Mouse (Mus musculus): ENCODE measurements around the gene Fxyd3.

The Fxyd3 gene

GRCm38 (mm10) chr7:31098697-31099611 lies 22.4 kb upstream of the Fxyd3 start:
- DNase-seq (ENCODE audit: low spot score in 2 of 2), result no peak

DNA sequence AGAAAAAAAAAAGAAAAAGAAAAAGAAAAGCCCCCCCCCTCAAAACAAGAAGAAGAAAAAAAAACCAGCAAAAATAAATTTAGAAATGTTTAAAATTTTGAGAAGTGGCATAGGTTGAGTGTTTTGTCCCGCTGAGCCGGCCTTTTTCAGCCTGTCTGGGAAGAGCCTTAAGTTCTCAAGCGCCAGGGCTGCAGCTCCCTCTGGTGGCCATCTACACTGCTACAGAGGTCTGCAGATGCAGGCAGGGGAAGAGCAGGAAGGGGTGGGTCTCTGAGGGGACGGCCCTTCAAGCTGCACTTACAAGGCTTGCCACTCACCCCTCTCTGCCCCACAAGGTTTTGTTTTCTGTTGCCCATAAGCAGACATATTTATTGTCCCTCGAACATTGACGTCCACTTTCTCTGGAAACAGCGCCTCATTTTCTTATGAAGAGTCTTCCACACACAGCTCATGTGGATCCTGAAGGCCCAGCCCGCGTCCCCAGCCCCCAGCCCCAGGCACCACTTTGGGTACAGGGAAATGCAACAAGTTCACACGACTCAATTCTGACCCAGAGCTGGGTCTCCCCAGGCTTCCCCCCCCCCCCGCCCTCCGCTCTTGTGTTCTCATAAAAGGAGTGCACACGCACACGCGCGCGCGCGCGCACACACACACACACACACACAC lies 21.2 kb upstream of the Fxyd3 start:
- DNase-seq (ENCODE audit: low spot score in 2 of 2), result peak; percentile 88 to 91

GRCm38 (mm10) chr7:31096892-31097564 lies 20.5 kb upstream of the Fxyd3 start:
- no peak for DNase-seq (ENCODE audit: low spot score in 2 of 2)

DNA sequence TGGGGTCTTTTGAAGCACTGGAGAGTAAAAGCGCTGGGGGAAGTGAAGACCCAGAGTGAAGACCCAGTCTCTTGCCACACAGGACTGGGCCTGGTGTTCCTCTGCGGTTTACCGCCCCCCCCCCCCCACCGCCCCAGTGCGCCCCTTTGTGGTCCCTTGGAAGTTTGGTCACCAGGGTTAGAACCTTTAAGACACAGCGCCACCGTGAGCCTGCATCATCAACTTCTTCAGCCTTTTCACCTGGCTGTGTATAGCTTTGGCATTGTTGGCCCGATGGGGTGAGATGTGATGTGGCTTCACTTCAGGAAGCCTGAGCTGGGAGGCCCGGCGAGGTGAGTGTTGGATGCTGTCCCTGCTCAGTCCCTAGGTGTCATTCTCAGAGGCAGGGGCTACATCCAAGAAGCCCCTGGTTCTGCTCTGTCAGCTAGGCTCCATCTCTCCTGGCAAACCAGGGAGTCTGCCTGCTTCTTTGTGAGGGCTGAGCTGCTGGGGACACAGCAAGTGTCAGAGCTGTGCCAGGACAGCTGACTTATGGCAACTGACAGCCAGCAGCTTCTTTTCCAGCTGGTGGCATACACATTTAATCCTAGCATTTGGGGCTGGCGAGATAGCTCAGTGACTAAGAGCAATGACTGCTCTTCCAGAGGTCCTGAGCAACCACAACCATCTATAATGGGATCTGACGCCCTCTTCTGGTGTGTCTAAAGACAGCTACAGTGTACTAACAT lies 18.4 kb upstream of the Fxyd3 start:
- no peak for DNase-seq (ENCODE audit: low spot score in 2 of 2)

DNA sequence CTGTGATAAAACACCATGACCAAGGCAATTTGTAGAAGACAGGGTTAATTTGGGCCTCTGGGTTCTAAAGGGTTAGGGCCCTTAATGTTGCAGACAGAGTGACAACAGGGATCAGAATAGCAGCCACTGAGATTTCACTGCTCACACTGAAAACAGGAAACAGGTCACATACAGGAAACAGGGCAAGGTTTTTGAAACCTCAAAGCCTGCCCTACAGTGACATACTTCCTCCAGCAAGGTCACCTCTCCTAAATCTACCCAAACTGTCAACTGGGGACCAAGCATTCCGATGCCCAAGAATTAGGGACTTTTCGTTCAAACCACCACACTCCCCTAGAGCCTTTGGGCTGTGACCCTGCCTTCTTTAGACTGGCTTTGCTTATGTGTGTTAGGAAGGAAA lies 13.2 kb upstream of the Fxyd3 start:
- DNase-seq (ENCODE audit: low spot score in 2 of 2), result peak; percentile 66 to 74

DNA sequence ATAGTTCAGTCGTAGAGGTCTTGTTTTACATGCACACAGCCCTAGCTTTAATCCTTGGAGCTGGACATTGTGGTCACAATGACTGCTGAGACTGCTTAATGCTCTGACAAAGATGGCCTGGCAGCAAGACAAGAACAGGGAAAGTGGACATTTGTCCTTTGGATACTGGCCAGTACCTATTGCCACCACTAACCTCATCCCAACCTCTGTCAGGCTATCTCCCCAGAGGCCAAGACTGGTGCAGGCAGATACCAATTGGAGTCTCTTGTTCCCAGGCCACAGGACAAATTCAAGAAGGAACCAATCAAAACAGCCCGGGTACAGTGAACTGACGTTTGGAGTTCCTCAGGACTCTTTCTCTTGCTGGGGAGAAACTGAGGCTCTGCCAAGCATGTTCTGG lies 11.7 kb upstream of the Fxyd3 start:
- DNase-seq (ENCODE audit: low spot score in 2 of 2), result no peak

GRCm38 (mm10) chr7:31087262-31087661 lies 10.8 kb upstream of the Fxyd3 start:
- no peak for DNase-seq (ENCODE audit: low spot score in 2 of 2)

DNA sequence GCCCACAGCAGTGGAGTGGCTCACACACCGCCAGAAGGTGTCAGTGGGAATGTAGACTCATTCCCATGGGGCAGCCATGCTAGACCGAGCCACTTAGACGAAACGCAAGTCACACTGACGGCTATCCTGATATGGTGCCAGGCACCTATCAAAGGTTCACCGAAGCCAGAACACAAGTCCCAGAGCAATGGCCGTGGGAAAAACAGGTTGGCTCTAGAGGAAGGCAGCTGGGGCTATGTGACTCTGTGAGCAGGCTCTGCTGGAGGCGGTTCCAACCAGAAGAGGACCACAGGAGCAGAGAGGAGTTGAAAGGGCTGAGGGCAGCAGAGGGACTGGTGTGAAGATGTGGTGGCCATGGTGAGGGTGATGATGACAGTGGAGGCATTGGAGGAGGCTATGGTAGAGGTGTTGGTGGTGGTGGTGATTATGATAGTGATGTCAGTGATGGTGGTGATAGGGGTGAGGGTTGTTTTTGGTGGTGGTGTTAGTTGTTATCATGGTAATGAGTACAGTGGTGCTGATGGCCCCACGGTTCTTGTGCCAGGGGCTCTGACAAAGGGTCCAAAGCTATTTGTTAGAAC lies 9.8 kb upstream of the Fxyd3 start:
- DNase-seq (ENCODE audit: low spot score in 2 of 2), result no peak

DNA sequence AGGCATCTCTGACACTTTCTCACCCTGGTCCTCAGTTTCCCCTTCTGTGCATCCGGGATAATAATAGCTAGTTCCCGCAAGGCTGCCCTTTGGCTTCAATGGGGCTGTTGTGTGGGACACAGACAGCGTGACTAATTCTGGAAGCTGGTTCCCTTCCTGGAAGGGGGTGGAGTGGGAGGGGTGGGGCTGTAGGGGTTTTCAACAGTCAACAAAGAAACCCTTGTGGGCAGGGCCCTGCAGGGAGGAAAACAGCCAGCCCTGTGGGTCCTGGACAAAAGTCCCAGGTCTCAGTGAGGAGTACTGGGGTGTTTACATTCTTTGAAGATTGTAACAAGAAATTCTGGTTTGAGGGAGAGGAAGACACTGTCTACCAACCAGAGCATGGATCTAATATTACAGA lies 8.7 kb upstream of the Fxyd3 start:
- DNase-seq (ENCODE audit: low spot score in 2 of 2), result no peak

- no peak for DNase-seq (ENCODE audit: low spot score in 2 of 2)
These were observed 7.6 kb upstream of the Fxyd3 start for GRCm38 (mm10) chr7:31084140-31084539.

- no peak for DNase-seq (ENCODE audit: low spot score in 2 of 2)
These were observed 6.5 kb upstream of the Fxyd3 start for GRCm38 (mm10) chr7:31082831-31083588.

DNA sequence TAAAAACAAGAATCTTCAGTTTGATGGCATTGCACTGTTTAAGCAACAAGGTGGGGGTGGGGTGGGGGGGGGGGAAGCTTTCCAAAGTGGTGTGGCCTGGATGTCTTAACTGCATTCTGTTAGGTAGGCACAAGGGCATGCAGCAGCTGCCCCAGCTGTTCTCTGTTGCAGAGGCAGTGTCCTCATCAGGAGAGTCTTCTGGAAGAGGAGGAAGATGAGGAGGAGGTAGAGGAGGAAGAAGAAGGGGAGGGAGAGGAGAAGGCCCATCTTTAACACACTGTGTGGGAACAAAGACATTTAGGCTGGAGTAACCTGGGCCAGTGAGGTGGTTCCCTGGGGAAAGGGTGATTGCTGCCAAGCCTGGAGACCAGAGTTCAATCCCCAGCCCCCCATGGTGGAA lies 5.6 kb upstream of the Fxyd3 start:
- no peak for DNase-seq (ENCODE audit: low spot score in 2 of 2)

- no peak for DNase-seq (ENCODE audit: low spot score in 2 of 2)
These were observed 4.6 kb upstream of the Fxyd3 start for GRCm38 (mm10) chr7:31081106-31081505.

DNA sequence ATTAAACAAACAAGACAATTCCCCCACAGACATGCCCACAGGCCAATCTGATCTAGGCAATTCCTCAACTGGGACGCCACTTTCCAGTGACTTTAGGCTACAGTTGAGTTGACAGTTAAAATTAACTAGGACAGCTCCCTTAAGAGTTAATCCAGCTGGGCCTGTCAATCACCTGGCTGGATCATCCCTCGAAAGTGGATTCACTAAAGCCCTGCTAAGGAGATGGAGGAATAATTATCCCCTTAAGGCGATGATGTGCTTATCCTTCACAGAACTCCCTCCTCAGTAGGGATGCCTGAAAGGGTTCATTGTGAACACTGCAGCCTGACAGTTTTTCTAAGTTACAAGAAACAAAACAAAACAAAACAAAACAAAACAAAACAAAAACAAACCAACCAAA lies 4.1 kb upstream of the Fxyd3 start:
- no peak for DNase-seq (ENCODE audit: low spot score in 2 of 2)

DNA sequence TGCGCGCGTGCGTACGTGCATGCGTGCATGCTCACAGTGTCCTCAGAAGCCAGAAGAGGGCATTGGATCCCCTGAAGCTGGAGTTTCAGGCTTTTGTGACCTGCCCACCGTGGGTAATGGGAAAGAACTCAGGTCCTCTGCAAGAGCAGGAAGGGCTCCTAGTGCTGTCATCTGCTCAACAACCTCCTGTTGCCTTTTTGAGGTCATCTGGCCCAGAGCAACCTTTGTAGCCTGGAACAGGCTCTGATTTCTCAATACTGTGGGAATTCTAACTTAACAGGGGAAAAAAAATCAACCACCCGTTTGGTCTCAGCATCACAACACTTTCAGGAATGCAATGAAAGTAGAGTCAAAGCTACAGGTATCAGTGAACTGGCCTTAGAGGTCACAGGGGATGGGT lies 3.2 kb upstream of the Fxyd3 start:
- DNase-seq (ENCODE audit: low spot score in 2 of 2), result no peak

- peak in 1 of 2 experiments; percentile 35 for DNase-seq (ENCODE audit: low spot score in 2 of 2)
These were observed 1.5 kb upstream of the Fxyd3 start for GRCm38 (mm10) chr7:31077885-31078445.

DNA sequence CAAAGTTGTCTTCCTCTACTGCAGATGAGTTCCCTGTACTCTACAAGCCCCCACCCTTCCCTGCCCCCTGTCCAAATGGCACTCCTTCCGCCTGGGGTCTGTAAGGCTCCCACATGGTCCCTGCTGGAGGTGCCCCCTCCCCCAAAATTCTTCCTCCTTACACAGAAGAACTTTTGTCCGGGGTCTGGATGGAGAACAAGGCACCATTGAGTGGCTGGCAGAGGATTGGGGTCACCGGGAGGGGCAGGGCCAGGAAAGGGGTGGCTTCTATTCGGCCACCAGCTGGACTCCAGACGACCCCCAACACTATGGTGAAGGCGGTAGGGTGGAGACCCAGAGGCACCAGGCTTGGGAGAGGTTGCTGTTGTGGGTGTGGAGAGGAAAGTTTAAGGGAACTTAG lies 966 bp upstream of the Fxyd3 start:
- no peak for DNase-seq (ENCODE audit: low spot score in 2 of 2)

- DNase-seq (ENCODE audit: low spot score in 2 of 2), result no peak
These were observed 1.8 kb downstream of the Fxyd3 start for GRCm38 (mm10) chr7:31074713-31075069.

DNA sequence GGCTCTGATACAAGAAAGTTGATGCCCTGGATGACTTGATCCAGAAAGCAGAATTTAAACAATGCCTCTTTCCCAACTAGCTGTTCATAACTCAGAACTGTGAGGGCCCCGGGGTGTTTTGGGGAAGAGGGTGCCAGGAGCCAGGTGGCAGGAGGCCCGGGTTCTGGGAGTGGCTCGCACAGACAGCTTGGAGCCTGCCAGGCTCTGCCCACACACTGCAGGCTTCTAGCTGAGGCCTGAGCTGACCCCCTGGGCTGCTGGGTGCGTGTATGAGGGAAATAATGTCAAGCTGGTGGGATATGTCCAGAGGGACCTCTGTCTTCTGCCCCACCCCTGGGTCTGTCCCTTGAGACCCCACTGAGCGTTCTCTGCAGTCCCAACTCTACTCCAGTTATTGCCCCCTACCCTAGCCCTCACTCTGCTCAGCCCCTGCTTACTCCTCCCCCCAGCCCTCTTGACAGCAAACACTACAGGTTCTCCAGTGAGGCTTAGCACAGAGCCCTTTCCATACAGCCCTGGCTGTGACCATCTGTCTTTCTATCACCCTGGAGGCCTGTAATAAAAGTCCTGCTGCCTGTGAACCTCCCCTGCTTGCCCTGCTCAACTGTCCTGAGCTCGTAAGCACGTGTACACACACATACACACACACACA lies 2.3 kb downstream of the Fxyd3 start:
- no peak for DNase-seq (ENCODE audit: low spot score in 2 of 2)

GRCm38 (mm10) chr7:31073546-31073945 lies 3.0 kb downstream of the Fxyd3 start:
- no peak for DNase-seq (ENCODE audit: low spot score in 2 of 2)

Measured in spleen, postnatal 36 days (tissue).